Mouse (Mus musculus): ENCODE results near the gene Osbpl10. TPM values are rescaled to one million over a fixed set of nuclear protein-coding genes. Genes with fewer than 3 reads are reported as not detected.
"Not testable (repeated sequence)": the region's sequence is repeated elsewhere in the genome, so short reads cannot be mapped to it uniquely, and the experiment has no call there.

The Osbpl10 gene
- polyA plus RNA-seq, 1 experiment from 2014 or later: 3.6 TPM

DNA sequence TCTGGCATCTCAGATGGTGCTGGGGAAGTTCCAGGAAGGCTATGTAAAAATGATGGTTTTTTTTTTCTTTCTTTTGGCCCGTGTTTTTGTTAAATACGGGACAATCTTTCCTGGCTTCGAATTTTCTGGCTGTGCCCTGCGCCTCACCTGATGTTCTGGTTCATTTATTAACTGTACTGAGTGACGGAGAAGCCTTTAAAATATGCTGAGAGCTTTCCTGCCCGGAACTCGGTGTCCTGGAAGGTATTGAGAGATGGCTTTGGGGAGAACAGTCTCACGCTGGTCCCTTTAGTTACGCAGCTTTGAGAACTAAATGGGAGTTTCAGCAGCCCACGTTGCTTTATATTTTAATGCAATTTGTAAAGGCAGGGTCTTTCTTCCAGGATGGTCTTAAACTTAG lies 27.1 kb downstream of the Osbpl10 start:
- peaks cover 13% of the 10 kb centered on the region for H3K9me3 ChIP-seq
- H3K9ac ChIP-seq (replicated peaks): no peak overlapping the region
- H3K27me3 ChIP-seq: no peaks in the 10 kb centered on the region
- no peak overlapping the region for H3K4me3 ChIP-seq (replicated peaks)
- no peaks in the 10 kb centered on the region for H3K36me3 ChIP-seq
- 80% methylated on average over 10 of the region's 10 CpGs for WGBS
- ATAC-seq (ENCODE audit: insufficient number of reproducible peaks, insufficient read depth, low FRiP score, low TSS enrichment, low read depth): no peak
- no peak overlapping the region for H3K4me2 ChIP-seq
- 0 out of 2 replicates have a peak overlapping the region, but pooled peaks have one; percentile 35 for H3K27ac ChIP-seq
- peaks cover 10% of the 10 kb centered on the region for H3K4me1 ChIP-seq (replicated peaks)

DNA sequence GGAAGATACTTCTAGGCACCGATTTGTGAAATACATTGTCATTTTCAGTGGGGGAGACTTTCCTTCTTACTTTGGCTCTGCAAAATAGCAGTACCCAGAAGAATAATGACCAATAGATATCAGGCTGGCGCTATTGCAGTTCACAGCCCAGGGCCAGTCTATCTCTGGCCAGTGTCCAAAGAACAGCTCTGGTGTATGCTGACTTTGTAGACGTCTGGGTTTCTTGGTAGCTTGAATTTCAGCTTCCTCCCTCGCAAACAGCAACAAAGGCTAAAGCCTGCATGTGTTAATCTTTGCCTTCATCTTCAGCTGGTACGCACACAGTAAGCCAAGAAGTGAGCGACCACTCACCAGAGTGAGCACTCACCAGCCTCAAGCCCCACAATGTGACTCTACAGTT lies 29.4 kb downstream of the Osbpl10 start:
- no peak overlapping the region for H3K4me2 ChIP-seq
- H3K9ac ChIP-seq (replicated peaks): no peak overlapping the region
- peak overlapping the region; percentile 63 for H3K27ac ChIP-seq
- no peak overlapping the region for H3K4me3 ChIP-seq (replicated peaks)
- H3K4me1 ChIP-seq (replicated peaks): peaks cover 20% of the 10 kb centered on the region
- no peak for ATAC-seq (ENCODE audit: insufficient number of reproducible peaks, insufficient read depth, low FRiP score, low TSS enrichment, low read depth)
- H3K9me3 ChIP-seq: peaks cover 13% of the 10 kb centered on the region
- H3K27me3 ChIP-seq: no peaks in the 10 kb centered on the region
- no peaks in the 10 kb centered on the region for H3K36me3 ChIP-seq
- 74% methylated on average over 6 of the region's 6 CpGs for WGBS

- no peak for ATAC-seq (ENCODE audit: insufficient number of reproducible peaks, insufficient read depth, low FRiP score, low TSS enrichment, low read depth)
- 84% methylated on average over 7 of the region's 7 CpGs for WGBS
- no peaks in the 10 kb centered on the region for H3K36me3 ChIP-seq
- H3K4me1 ChIP-seq (replicated peaks): peaks cover 20% of the 10 kb centered on the region
- H3K27ac ChIP-seq: peak overlapping the region; percentile 63
- H3K9me3 ChIP-seq: peaks cover 13% of the 10 kb centered on the region
- no peak overlapping the region for H3K4me3 ChIP-seq (replicated peaks)
- H3K4me2 ChIP-seq: no peak overlapping the region
- no peaks in the 10 kb centered on the region for H3K27me3 ChIP-seq
- H3K9ac ChIP-seq (replicated peaks): no peak overlapping the region
These were observed 29.8 kb downstream of the Osbpl10 start for GRCm38 (mm10) chr9:115008194-115008593.

GRCm38 (mm10) chr9:115012367-115012766 lies 34.0 kb downstream of the Osbpl10 start:
- no peaks in the 10 kb centered on the region for H3K36me3 ChIP-seq
- 35% methylated on average over 12 of the region's 12 CpGs for WGBS
- peak overlapping the region; percentile 57 for H3K27ac ChIP-seq
- peaks cover 21% of the 10 kb centered on the region for H3K9me3 ChIP-seq
- H3K9ac ChIP-seq (replicated peaks): no peak overlapping the region
- no peak overlapping the region for H3K4me2 ChIP-seq
- no peak for ATAC-seq (ENCODE audit: insufficient number of reproducible peaks, insufficient read depth, low FRiP score, low TSS enrichment, low read depth)
- H3K27me3 ChIP-seq: no peaks in the 10 kb centered on the region
- no peak overlapping the region for H3K4me3 ChIP-seq (replicated peaks)
- peaks cover 14% of the 10 kb centered on the region for H3K4me1 ChIP-seq (replicated peaks)

DNA sequence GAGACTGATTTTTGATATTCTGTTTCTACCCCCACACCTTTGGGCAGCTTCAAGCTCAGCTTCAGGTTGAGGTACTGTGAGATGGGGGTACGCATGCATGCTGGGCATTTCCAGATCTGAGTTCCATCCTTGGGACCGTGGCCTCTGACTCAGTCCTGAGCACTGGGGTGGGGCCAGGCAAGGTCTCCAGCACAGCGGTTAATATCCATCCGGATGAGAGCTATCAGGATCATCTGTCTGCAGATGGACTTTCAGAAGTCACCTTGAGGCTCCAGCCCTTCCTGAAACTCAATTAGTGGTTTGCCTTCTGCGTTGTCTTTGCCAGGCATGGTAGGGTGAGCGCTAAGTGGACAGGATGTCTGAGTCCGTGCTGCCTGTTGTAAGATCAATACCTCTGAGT lies 41.8 kb downstream of the Osbpl10 start:
- Histone ChIP-seq H3K4me2 (no peak overlapping the region), H3K4me1 (replicated peaks) (peaks cover 4% of the 10 kb centered on the region; the same call in 1 of the 2 replicates), H3K4me3 (replicated peaks) (no peak overlapping the region), H3K36me3 (no peaks in the 10 kb centered on the region), H3K9ac (replicated peaks) (no peak overlapping the region), H3K27me3 (no peaks in the 10 kb centered on the region), H3K9me3 (peaks cover 8% of the 10 kb centered on the region; the same call in 1 of the 2 replicates), H3K27ac (no peak overlapping the region)
- WGBS: 75% methylated on average over 7 of the region's 7 CpGs
- no peak for ATAC-seq (ENCODE audit: insufficient number of reproducible peaks, insufficient read depth, low FRiP score, low TSS enrichment, low read depth)

GRCm38 (mm10) chr9:115021419-115021818 lies 43.0 kb downstream of the Osbpl10 start:
- no peak for ATAC-seq (ENCODE audit: insufficient number of reproducible peaks, insufficient read depth, low FRiP score, low TSS enrichment, low read depth)
- Histone ChIP-seq H3K4me1 (replicated peaks) (peaks cover 4% of the 10 kb centered on the region; the same call in 1 of the 2 replicates), H3K9ac (replicated peaks) (no peak overlapping the region), H3K9me3 (no peaks in the 10 kb centered on the region), H3K4me3 (replicated peaks) (no peak overlapping the region), H3K27ac (no peak overlapping the region), H3K27me3 (no peaks in the 10 kb centered on the region), H3K4me2 (no peak overlapping the region), H3K36me3 (no peaks in the 10 kb centered on the region)
- 81% methylated on average over 2 of the region's 2 CpGs for WGBS

GRCm38 (mm10) chr9:115023137-115023536 lies 44.8 kb downstream of the Osbpl10 start:
- H3K4me1 ChIP-seq (replicated peaks): peaks cover 4% of the 10 kb centered on the region; the same call in 1 of the 2 replicates
- no peaks in the 10 kb centered on the region for H3K27me3 ChIP-seq
- H3K4me3 ChIP-seq (replicated peaks): no peak overlapping the region
- H3K27ac ChIP-seq: no peak overlapping the region
- 79% methylated on average over 3 of the region's 3 CpGs for WGBS
- no peak for ATAC-seq (ENCODE audit: insufficient number of reproducible peaks, insufficient read depth, low FRiP score, low TSS enrichment, low read depth)
- H3K4me2 ChIP-seq: no peak overlapping the region
- no peaks in the 10 kb centered on the region for H3K36me3 ChIP-seq
- H3K9me3 ChIP-seq: no peaks in the 10 kb centered on the region
- H3K9ac ChIP-seq (replicated peaks): no peak overlapping the region

GRCm38 (mm10) chr9:115023708-115024383 lies 45.5 kb downstream of the Osbpl10 start:
- Histone ChIP-seq H3K36me3 (no peaks in the 10 kb centered on the region), H3K4me3 (replicated peaks) (no peak overlapping the region), H3K27me3 (no peaks in the 10 kb centered on the region), H3K4me2 (no peak overlapping the region), H3K9me3 (no peaks in the 10 kb centered on the region), H3K27ac (no peak overlapping the region), H3K4me1 (replicated peaks) (no peaks in the 10 kb centered on the region), H3K9ac (replicated peaks) (no peak overlapping the region)
- ATAC-seq (ENCODE audit: insufficient number of reproducible peaks, insufficient read depth, low FRiP score, low TSS enrichment, low read depth): no peak
- WGBS: 91% methylated on average over 10 of the region's 10 CpGs

GRCm38 (mm10) chr9:115029307-115029706 lies 50.9 kb downstream of the Osbpl10 start:
- Histone ChIP-seq H3K9ac (replicated peaks) (no peak overlapping the region), H3K27me3 (no peaks in the 10 kb centered on the region), H3K9me3 (no peaks in the 10 kb centered on the region), H3K4me3 (replicated peaks) (no peak overlapping the region), H3K27ac (0 out of 2 replicates have a peak overlapping the region, but pooled peaks have one; percentile 8), H3K36me3 (no peaks in the 10 kb centered on the region), H3K4me2 (no peak overlapping the region), H3K4me1 (replicated peaks) (peaks cover 9% of the 10 kb centered on the region)
- ATAC-seq (ENCODE audit: insufficient number of reproducible peaks, insufficient read depth, low FRiP score, low TSS enrichment, low read depth): no peak
- WGBS: 4% methylated on average over 3 of the region's 3 CpGs

DNA sequence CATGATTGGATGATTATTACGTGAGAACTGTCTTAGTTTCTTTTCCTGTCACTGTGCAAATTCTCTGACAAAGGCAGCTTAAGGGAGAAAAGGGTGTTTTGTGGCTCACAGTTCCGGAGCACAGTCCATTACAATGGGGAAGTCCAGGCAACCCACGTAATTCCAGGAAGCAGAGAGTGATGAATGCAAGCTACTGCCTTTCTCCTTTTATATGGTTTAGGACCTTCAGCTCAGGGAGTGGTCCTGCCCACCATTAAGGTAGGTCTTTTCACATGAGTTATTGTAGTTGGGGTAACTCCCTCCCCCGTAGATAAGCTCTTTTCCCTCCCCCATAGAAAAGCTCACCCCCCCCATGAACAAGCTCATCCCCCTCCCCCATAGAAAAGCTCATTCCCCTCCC lies 52.2 kb downstream of the Osbpl10 start:
- no peaks in the 10 kb centered on the region for H3K9me3 ChIP-seq
- no peak overlapping the region for H3K4me3 ChIP-seq (replicated peaks)
- H3K27me3 ChIP-seq: no peaks in the 10 kb centered on the region
- no peak for ATAC-seq (ENCODE audit: insufficient number of reproducible peaks, insufficient read depth, low FRiP score, low TSS enrichment, low read depth)
- no peak overlapping the region for H3K27ac ChIP-seq
- WGBS: 82% methylated on average over 4 of the region's 4 CpGs
- no peak overlapping the region for H3K9ac ChIP-seq (replicated peaks)
- H3K4me1 ChIP-seq (replicated peaks): peaks cover 9% of the 10 kb centered on the region
- H3K36me3 ChIP-seq: no peaks in the 10 kb centered on the region
- no peak overlapping the region for H3K4me2 ChIP-seq

DNA sequence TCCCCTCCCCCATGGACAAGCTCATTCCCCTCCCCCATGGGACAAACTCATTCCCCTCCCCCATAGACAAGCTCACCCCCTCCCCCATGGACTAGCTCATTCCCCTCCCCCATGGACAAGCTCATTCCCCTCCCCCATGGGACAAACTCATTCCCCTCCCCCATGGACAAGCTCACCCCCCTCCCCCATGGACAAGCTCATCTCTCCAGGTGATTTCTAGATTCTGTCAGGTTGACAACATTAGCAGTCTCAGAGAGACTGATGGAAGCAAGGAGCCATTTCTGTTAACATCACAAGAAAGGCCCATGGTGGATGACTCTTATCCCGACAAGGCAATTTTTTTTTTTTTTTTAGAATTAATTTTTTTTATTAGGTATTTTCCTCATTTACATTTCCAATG lies 52.7 kb downstream of the Osbpl10 start:
- not testable (repeated sequence) for H3K27ac ChIP-seq; H3K27me3 ChIP-seq; H3K9me3 ChIP-seq; H3K4me2 ChIP-seq; H3K36me3 ChIP-seq; ATAC-seq (ENCODE audit: insufficient number of reproducible peaks, insufficient read depth, low FRiP score, low TSS enrichment, low read depth); H3K4me1 ChIP-seq (replicated peaks); H3K9ac ChIP-seq (replicated peaks); H3K4me3 ChIP-seq (replicated peaks)
- 95% methylated on average over 1 of the region's 1 CpGs for WGBS

GRCm38 (mm10) chr9:115032786-115033185 lies 54.4 kb downstream of the Osbpl10 start:
- H3K9ac ChIP-seq (replicated peaks): no peak overlapping the region
- 89% methylated on average over 7 of the region's 7 CpGs for WGBS
- no peak for ATAC-seq (ENCODE audit: insufficient number of reproducible peaks, insufficient read depth, low FRiP score, low TSS enrichment, low read depth)
- H3K4me1 ChIP-seq (replicated peaks): peaks cover 9% of the 10 kb centered on the region
- H3K27me3 ChIP-seq: no peaks in the 10 kb centered on the region
- H3K36me3 ChIP-seq: no peaks in the 10 kb centered on the region
- H3K9me3 ChIP-seq: no peaks in the 10 kb centered on the region
- H3K4me2 ChIP-seq: no peak overlapping the region
- no peak overlapping the region for H3K4me3 ChIP-seq (replicated peaks)
- no peak overlapping the region for H3K27ac ChIP-seq

All from limb, embryonic 12.5 days (tissue).